Mouse (Mus musculus) cortical plate, adult 2 months (tissue): ENCODE measurements around the gene Tpte.

Experiments used
- CTCF ChIP-seq: fragments of 200-500 bp; IDR thresholded peaks from 2 replicates; pipeline ENCODE4 v1.5.1; 2011; ENCODE audit warnings: mild to moderate bottlenecking, control low read depth, low read length; ENCODE audit not compliant: insufficient read depth; ENCODE audit errors: extremely low read depth
- POLR2A ChIP-seq: fragments of 200-500 bp; IDR thresholded peaks from 2 replicates; pipeline ENCODE4 v1.6.1; 2011; ENCODE audit warnings: mild to moderate bottlenecking, low read length, control low read depth; ENCODE audit not compliant: insufficient read depth; ENCODE audit errors: extremely low read depth

DNA sequence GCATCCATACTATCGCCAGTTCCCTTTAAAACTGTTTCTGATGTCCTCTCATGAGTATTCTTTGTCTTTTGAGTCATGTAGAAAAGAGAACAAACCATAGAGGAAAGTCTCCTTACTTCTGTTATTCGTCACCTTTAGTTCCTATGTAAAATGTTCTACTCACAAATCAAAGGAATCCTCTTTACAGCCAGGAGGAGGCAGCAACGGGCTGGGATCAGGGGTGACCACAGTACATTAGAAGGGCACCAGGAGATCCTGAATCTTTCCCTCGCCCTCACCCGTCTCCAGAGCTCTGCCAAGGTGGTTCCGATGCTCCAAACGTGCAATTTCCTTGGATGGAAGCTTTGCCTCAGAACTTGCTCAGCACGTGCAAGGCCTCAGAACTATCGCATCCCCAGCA is 28.2 kb downstream of the Tpte start:
- no peak for TF ChIP-seq CTCF
- TF ChIP-seq POLR2A: no peak
